In genomic region chr6:82744553-82744952, GRCm38 (mm10) we compare ENCODE assay signal across 30 mouse cellular contexts. TPM values are rescaled to one million over a fixed set of nuclear protein-coding genes. Genes with fewer than 3 reads are reported as not detected.
DNase-seq lines count a peak whose midpoint lies in the region; ATAC-seq and TF ChIP-seq lines count a peak whose summit lies in the region.
"Had no signal": no experiment of that assay in that cellular context is flagged by ENCODE, and none has a peak within 500 bp of the region (broad histone marks: within the 10 kb centered on the region; RNA-seq: fewer than 3 reads in every experiment).

No protein-coding gene starts in this region.

- H3K9ac ChIP-seq in CH12.LX (ENCODE audit: insufficient read depth, low read depth) = peak overlapping the region; percentile 68
- H3K9ac ChIP-seq in forebrain, embryonic 16.5 days (replicated peaks; ENCODE audit: low read depth, low read length) = no peak overlapping the region
- H3K9ac ChIP-seq in stomach, postnatal 0 days (ENCODE audit: low read length) = no peak overlapping the region
- H3K9ac ChIP-seq: embryonic facial prominence, embryonic 13.5 days; forebrain, embryonic 12.5 days; forebrain, embryonic 15.5 days; heart, embryonic 12.5 days; heart, embryonic 15.5 days; hindbrain, embryonic 14.5 days; intestine, embryonic 15.5 days had no signal

- peaks cover 51 to 85% of the 10 kb centered on the region in 2 experiments for H3K36me3 ChIP-seq in CH12.LX (replicated peaks in 1 of 2; ENCODE audit: control insufficient read depth in 1 of 2, insufficient read depth in 1 of 2, low read length in 1 of 2)
- no peaks in the 10 kb centered on the region for H3K36me3 ChIP-seq in forebrain, embryonic 16.5 days (ENCODE audit: control insufficient read depth, insufficient read depth)
- peaks cover 2% of the 10 kb centered on the region; the same call in 1 of the 2 replicates for H3K36me3 ChIP-seq in stomach, postnatal 0 days (ENCODE audit: control insufficient read depth, insufficient read depth, low read length)
- H3K36me3 ChIP-seq: forebrain, embryonic 15.5 days had no signal

- intact Hi-C loops in gastrocnemius, adult 2 months (cut with DNase I) = no loop called here

- TF ChIP-seq CTCF in gastrocnemius, adult 2 months (IDR thresholded peaks at IDR 0.05) = no peak
- TF ChIP-seq CTCF in CH12.LX (conservative IDR thresholded peaks at IDR 0.05 in 1 of 2, IDR thresholded peaks at IDR 0.05 in 1 of 2; ENCODE audit: low read depth in 2 of 2, low read length in 2 of 2) = no peak
- TF ChIP-seq CTCF in stomach, postnatal 0 days (IDR thresholded peaks at IDR 0.05; ENCODE audit: low read depth) = no peak

- no peak for DNase-seq in gastrocnemius, adult 2 months
- no peak for DNase-seq in gastrocnemius, postnatal 4 days (ENCODE audit: low spot score in 2 of 2)
- DNase-seq in CH12.LX (ENCODE audit: extremely low read depth) = peak; percentile 70
- no peak for DNase-seq in layer of hippocampus, postnatal 36 days
- DNase-seq in stomach, postnatal 0 days (ENCODE audit: low spot score) = no peak
- DNase-seq: adrenal gland, adult 2 months; adrenal gland, postnatal 14 days; B cell, adult 2 months; cerebellum, adult 11 months; cerebellum, adult 2 months; cerebellum, adult 9-11 months; cerebellum, postnatal 25 days; embryo, embryonic 11 days; gastrocnemius, postnatal 14 days; heart, adult 18-20 months; heart, postnatal 10 days; heart, postnatal 4 days; kidney, adult 11 months had no signal

- in situ Hi-C loops in CH12.LX (cut with MboI; ENCODE audit: low pct_ligation_motif_present, low pct_unique_long_range_greater_than_20kb, low sequenced_read_pairs) = loop anchor here (5.0 kb wide), 1 partner anchor 98 kb away; no protein-coding TSS in a partner anchor

- no peaks in the 10 kb centered on the region for H3K9me3 ChIP-seq in CH12.LX (replicated peaks; ENCODE audit: low read length)
- H3K9me3 ChIP-seq in forebrain, embryonic 16.5 days (ENCODE audit: control insufficient read depth, low read length) = no peaks in the 10 kb centered on the region
- no peaks in the 10 kb centered on the region for H3K9me3 ChIP-seq in stomach, postnatal 0 days (ENCODE audit: control insufficient read depth, low read length)
- H3K9me3 ChIP-seq: embryonic facial prominence, embryonic 10.5 days; embryonic facial prominence, embryonic 13.5 days; forebrain, embryonic 12.5 days; forebrain, embryonic 15.5 days; heart, embryonic 12.5 days; heart, embryonic 15.5 days; intestine, embryonic 15.5 days had no signal

- H3K4me1 ChIP-seq in CH12.LX (ENCODE audit: control insufficient read depth in 1 of 2, insufficient read depth in 2 of 2) = peaks cover 58 to 93% of the 10 kb centered on the region in 2 experiments
- no peaks in the 10 kb centered on the region for H3K4me1 ChIP-seq in forebrain, embryonic 16.5 days (replicated peaks; ENCODE audit: control insufficient read depth, insufficient read depth, low read length)
- no peaks in the 10 kb centered on the region for H3K4me1 ChIP-seq in stomach, postnatal 0 days (replicated peaks; ENCODE audit: control insufficient read depth, insufficient read depth)
- H3K4me1 ChIP-seq: embryonic facial prominence, embryonic 10.5 days; embryonic facial prominence, embryonic 13.5 days; forebrain, embryonic 12.5 days; forebrain, embryonic 15.5 days had no signal

- peak; percentile 76 for TF ChIP-seq EP300 in CH12.LX (IDR thresholded peaks at IDR 0.05; ENCODE audit: low read length)
- no peak for TF ChIP-seq EP300 in stomach, postnatal 0 days (optimal IDR thresholded peaks at IDR 0.05)

- H3K79me2 ChIP-seq in CH12.LX (replicated peaks; ENCODE audit: control insufficient read depth, extremely low read depth, insufficient read depth, poor library complexity, severe bottlenecking) = peaks cover 50% of the 10 kb centered on the region

- dilution Hi-C loops in CH12.LX (cut with MboI; ENCODE audit: extremely low pct_ligation_motif_present, extremely low pct_unique_long_range_greater_than_20kb, low sequenced_read_pairs) = no loop called here

- WGBS in forebrain, embryonic 16.5 days = 94% methylated on average over 9 of the region's 9 CpGs
- 87% methylated on average over 9 of the region's 9 CpGs for WGBS in stomach, postnatal 0 days

- peak; percentile 58 for ATAC-seq in activated CD4-positive, CD25-positive, alpha-beta regulatory T cell, adult 4 months
- no peak for ATAC-seq in forebrain, embryonic 16.5 days
- ATAC-seq in stomach, postnatal 0 days (ENCODE audit: low FRiP score, low TSS enrichment) = no peak
- ATAC-seq: forebrain, embryonic 15.5 days; hindbrain, postnatal 0 days; intestine, embryonic 15.5 days had no signal

- no peak for TF ChIP-seq RAD21 in CH12.LX (IDR thresholded peaks at IDR 0.05; ENCODE audit: low read depth, low read length)

- H3K4me2 ChIP-seq in CH12.LX (ENCODE audit: insufficient read depth, low read depth, poor library complexity, severe bottlenecking) = peak overlapping the region; percentile 74
- no peak overlapping the region for H3K4me2 ChIP-seq in forebrain, embryonic 16.5 days (ENCODE audit: low read length)
- H3K4me2 ChIP-seq in stomach, postnatal 0 days (replicated peaks; ENCODE audit: low read depth) = no peak overlapping the region
- H3K4me2 ChIP-seq: embryonic facial prominence, embryonic 13.5 days; forebrain, embryonic 12.5 days; forebrain, embryonic 15.5 days; heart, embryonic 12.5 days; heart, embryonic 15.5 days; hindbrain, embryonic 14.5 days; intestine, embryonic 15.5 days had no signal

- no peak overlapping the region for H3K4me3 ChIP-seq in gastrocnemius, adult 2 months
- H3K4me3 ChIP-seq in CH12.LX (replicated peaks in 1 of 3; ENCODE audit: low read depth in 2 of 3, low read length in 2 of 3, poor library complexity in 1 of 3) = peak overlapping the region; percentile 26 to 32 (median 26)
- H3K4me3 ChIP-seq in forebrain, embryonic 16.5 days (replicated peaks; ENCODE audit: low read length) = no peak overlapping the region
- H3K4me3 ChIP-seq in stomach, postnatal 0 days (ENCODE audit: low read depth, low read length) = no peak overlapping the region
- H3K4me3 ChIP-seq: embryonic facial prominence, embryonic 10.5 days; embryonic facial prominence, embryonic 13.5 days; erythroblast, embryonic 14.5 days; forebrain, embryonic 12.5 days; forebrain, embryonic 15.5 days; heart, embryonic 12.5 days; heart, embryonic 15.5 days; intestine, embryonic 15.5 days had no signal

- peak; percentile 42; the same call in 1 of the 2 replicates for TF ChIP-seq POLR2A in CH12.LX (IDR thresholded peaks at IDR 0.05; ENCODE audit: low read depth, low read length)

- H3K27me3 ChIP-seq in CH12.LX (replicated peaks) = no peaks in the 10 kb centered on the region
- H3K27me3 ChIP-seq in forebrain, embryonic 16.5 days (replicated peaks; ENCODE audit: control insufficient read depth, insufficient read depth, low read length) = no peaks in the 10 kb centered on the region
- no peaks in the 10 kb centered on the region for H3K27me3 ChIP-seq in stomach, postnatal 0 days (ENCODE audit: control insufficient read depth, insufficient read depth, low read length)
- H3K27me3 ChIP-seq: embryonic facial prominence, embryonic 13.5 days; forebrain, embryonic 12.5 days; forebrain, embryonic 15.5 days; heart, embryonic 12.5 days; heart, embryonic 15.5 days; intestine, embryonic 15.5 days had no signal

- peak overlapping the region; percentile 38 for H3K27ac ChIP-seq in gastrocnemius, adult 2 months
- peak overlapping the region; percentile 82 for H3K27ac ChIP-seq in CH12.LX (ENCODE audit: insufficient read depth, low read depth)
- H3K27ac ChIP-seq in forebrain, embryonic 16.5 days (ENCODE audit: low read length) = no peak overlapping the region
- no peak overlapping the region for H3K27ac ChIP-seq in stomach, postnatal 0 days (replicated peaks)
- H3K27ac ChIP-seq: embryonic facial prominence, embryonic 10.5 days; embryonic facial prominence, embryonic 13.5 days; forebrain, embryonic 12.5 days; forebrain, embryonic 15.5 days; heart, embryonic 15.5 days; hindbrain, embryonic 14.5 days; hindbrain, postnatal 0 days; intestine, embryonic 15.5 days had no signal

TF ChIP-seq in CH12.LX, 34 proteins besides CTCF, POLR2A, EP300 and RAD21 (continues in another document):
- TF ChIP-seq MYC (IDR thresholded peaks at IDR 0.05; ENCODE audit: low read depth, low read length) = peak; percentile 80
- no peak for TF ChIP-seq KAT2A (IDR thresholded peaks at IDR 0.05; ENCODE audit: insufficient replicate concordance, low read length)
- TF ChIP-seq MAFK (IDR thresholded peaks at IDR 0.05; ENCODE audit: insufficient replicate concordance, low read length) = 0 out of 2 replicates have a peak, but pooled peaks have one; percentile 47
- peak; percentile 11; the same call in 1 of the 2 replicates for TF ChIP-seq CHD1 (IDR thresholded peaks at IDR 0.05; ENCODE audit: low read depth, low read length)
- TF ChIP-seq MAZ (IDR thresholded peaks at IDR 0.05; ENCODE audit: low read depth, low read length) = peak; percentile 91
- TF ChIP-seq CHD2 (IDR thresholded peaks at IDR 0.05; ENCODE audit: low read length) = peak; percentile 63; the same call in 1 of the 2 replicates
- TF ChIP-seq E2F4 (IDR thresholded peaks at IDR 0.05; ENCODE audit: insufficient replicate concordance, low read depth, low read length) = no peak
- TF ChIP-seq PAX5 (IDR thresholded peaks at IDR 0.05; ENCODE audit: low read length) = no peak
- no peak for TF ChIP-seq ZMIZ1 (IDR thresholded peaks at IDR 0.05; ENCODE audit: low read depth, low read length)
- TF ChIP-seq IRF4 (IDR thresholded peaks at IDR 0.05; ENCODE audit: low read depth, low read length) = peak; percentile 88

RNA-seq across cellular contexts. Expression of gene Hk2, which starts 29.7 kb away (rescaled TPM):
- 100 to 1,000 TPM; 243 to 313 TPM for total RNA-seq in gastrocnemius, adult 2 months (2021)
- total RNA-seq in gastrocnemius, postnatal 4 days (2021) = 10 to 100 TPM; 65.5 to 75.0 TPM
- total RNA-seq in CH12.LX (2012; rRNA removed) (127 and 149 TPM in 2 replicates), CH12.LX (2014; rRNA removed) (56.0 and 64.2 TPM in 2 replicates)
- 68.4 and 75.3 TPM in 2 replicates for polyA plus RNA-seq in CH12.LX (2012; ENCODE audit: insufficient read length, low read depth)
- 1 to 10 TPM; 5.0 to 6.4 TPM for polyA plus RNA-seq in activated CD4-positive, CD25-positive, alpha-beta regulatory T cell, adult 4 months (2017; shearing (Covaris generic))
- total RNA-seq in layer of hippocampus, postnatal 36 days (2021) = 1 to 10 TPM; 6.9 to 8.3 TPM
- polyA plus RNA-seq in forebrain, embryonic 16.5 days (2015; fragmentation: Nextera tagmentation; extraction: Ambion mirVana) = 4.8 and 5.2 TPM in 2 replicates
- 7.1 and 8.9 TPM in 2 replicates for polyA plus RNA-seq in stomach, postnatal 0 days (2015; fragmentation: Nextera tagmentation; extraction: Ambion mirVana)

RNA-seq across cellular contexts. Expression of gene Pole4, which starts 39.4 kb away (rescaled TPM):
- total RNA-seq in gastrocnemius, adult 2 months (2021) = 10 to 100 TPM; 16.7 to 18.4 TPM
- 10 to 100 TPM; 26.3 to 26.6 TPM for total RNA-seq in gastrocnemius, postnatal 4 days (2021)
- 49.7 and 59.1 TPM in 2 replicates for total RNA-seq in CH12.LX (2012; rRNA removed)
- 178 and 184 TPM in 2 replicates for total RNA-seq in CH12.LX (2014; rRNA removed)
- polyA plus RNA-seq in CH12.LX (2012; ENCODE audit: insufficient read length, low read depth) = 79.8 and 88.8 TPM in 2 replicates
- polyA plus RNA-seq in activated CD4-positive, CD25-positive, alpha-beta regulatory T cell, adult 4 months (2017; shearing (Covaris generic)) = 10 to 100 TPM; 67.9 to 73.6 TPM
- total RNA-seq in layer of hippocampus, postnatal 36 days (2021) = 10 to 100 TPM; 34.3 to 35.3 TPM
- polyA plus RNA-seq in forebrain, embryonic 16.5 days (2015; fragmentation: Nextera tagmentation; extraction: Ambion mirVana) = 107 and 121 TPM in 2 replicates
- polyA plus RNA-seq in stomach, postnatal 0 days (2015; fragmentation: Nextera tagmentation; extraction: Ambion mirVana) = 79.8 and 84.5 TPM in 2 replicates

Comparison
In these comparisons a context has a peak if more than half of its experiments do, and no peak if none do; other contexts are left out.
1. H3K27ac ChIP-seq: peak in gastrocnemius, adult 2 months (single experiment) and CH12.LX (single experiment); none in forebrain, embryonic 16.5 days (single experiment) and stomach, postnatal 0 days (single experiment).
2. H3K4me3 ChIP-seq: peak in CH12.LX (3 of 3); none in gastrocnemius, adult 2 months (single experiment), forebrain, embryonic 16.5 days (single experiment) and stomach, postnatal 0 days (single experiment).
3. RNA of gene Hk2, which starts 29.7 kb away (total RNA-seq): 243 to 313 TPM in gastrocnemius, adult 2 months, 56.0 to 149 TPM in CH12.LX and 65.5 to 75.0 TPM in gastrocnemius, postnatal 4 days; 6.9 to 8.3 TPM in layer of hippocampus, postnatal 36 days; every median in the first group is over 4 times any median in the second.